Mouse (Mus musculus): ENCODE measurements around the gene Hoxc10. TPM values are rescaled to one million over a fixed set of nuclear protein-coding genes. Genes with fewer than 3 reads are reported as not detected.

The Hoxc10 gene
- polyA plus RNA-seq, 1 experiment from 2014 or later: 0.25 TPM

- WGBS: under 1% methylated on average over 88 of the region's 88 CpGs
Observed at GRCm38 (mm10) chr15:102981379-102982288, 15.0 kb downstream of the Hoxc10 start.

GRCm38 (mm10) chr15:102983716-102984115 is 17.1 kb downstream of the Hoxc10 start:
- Histone ChIP-seq H3K9me3 (ENCODE audit: control insufficient read depth) (no peaks in the 10 kb centered on the region), H3K9ac (ENCODE audit: low read depth, low read length) (no peak overlapping the region), H3K27me3 (replicated peaks; ENCODE audit: control insufficient read depth, insufficient read depth, low read length) (peaks cover 99% of the 10 kb centered on the region), H3K27ac (ENCODE audit: low read depth, low read length) (no peak overlapping the region), H3K4me1 (replicated peaks; ENCODE audit: control insufficient read depth, insufficient read depth, low read length) (0 out of 2 replicates have a peak, but pooled peaks cover 3% of the 10 kb centered on the region), H3K4me2 (replicated peaks; ENCODE audit: low read depth) (no peak overlapping the region), H3K4me3 (ENCODE audit: low read depth, low read length) (no peak overlapping the region), H3K36me3 (ENCODE audit: control insufficient read depth, insufficient read depth) (no peaks in the 10 kb centered on the region)
- WGBS: 6% methylated on average over 12 of the region's 12 CpGs
- ATAC-seq: no peak
- no peak for TF ChIP-seq CTCF (IDR thresholded peaks at IDR 0.05; ENCODE audit: low read depth)

More at GRCm38 (mm10) chr15:102981379-102982288, 15.0 kb downstream of the Hoxc10 start:
- no peak overlapping the region for H3K27ac ChIP-seq (ENCODE audit: low read depth, low read length)
- no peak for TF ChIP-seq CTCF (IDR thresholded peaks at IDR 0.05; ENCODE audit: low read depth)
- peak overlapping the region; percentile 52 for H3K4me2 ChIP-seq (replicated peaks; ENCODE audit: low read depth)
- 0 out of 2 replicates have a peak, but pooled peaks cover 3% of the 10 kb centered on the region for H3K4me1 ChIP-seq (replicated peaks; ENCODE audit: control insufficient read depth, insufficient read depth, low read length)
- no peaks in the 10 kb centered on the region for H3K9me3 ChIP-seq (ENCODE audit: control insufficient read depth)
- no peaks in the 10 kb centered on the region for H3K36me3 ChIP-seq (ENCODE audit: control insufficient read depth, insufficient read depth)
- no peak for ATAC-seq
- peak overlapping the region; percentile 25 for H3K4me3 ChIP-seq (ENCODE audit: low read depth, low read length)
- H3K9ac ChIP-seq (ENCODE audit: low read depth, low read length): peak overlapping the region; percentile 31; the same call in 1 of the 2 replicates
- H3K27me3 ChIP-seq (replicated peaks; ENCODE audit: control insufficient read depth, insufficient read depth, low read length): peaks cover 99% of the 10 kb centered on the region

DNA sequence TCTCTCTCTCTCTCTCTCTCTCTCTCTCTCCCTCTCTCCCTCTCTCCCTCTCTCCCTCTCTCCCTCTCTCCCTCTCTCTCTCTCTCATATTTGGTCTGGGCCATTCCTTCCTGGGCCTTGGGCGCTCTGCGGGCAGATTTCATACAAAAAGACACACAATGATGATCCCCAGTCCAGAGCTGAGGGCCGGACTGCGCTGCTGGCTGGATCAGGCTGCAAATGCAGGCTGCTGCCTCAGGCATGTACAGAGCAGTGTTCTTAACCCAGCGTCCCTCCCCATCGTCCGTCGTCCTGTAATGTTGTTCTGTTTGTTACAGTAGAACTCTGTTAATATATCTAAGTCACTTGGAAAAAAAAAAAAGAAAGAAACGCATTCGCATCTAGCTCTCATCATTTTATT is 17.9 kb downstream of the Hoxc10 start:
- Histone ChIP-seq H3K9me3 (ENCODE audit: control insufficient read depth) (no peaks in the 10 kb centered on the region), H3K4me1 (replicated peaks; ENCODE audit: control insufficient read depth, insufficient read depth, low read length) (0 out of 2 replicates have a peak, but pooled peaks cover 3% of the 10 kb centered on the region), H3K9ac (ENCODE audit: low read depth, low read length) (no peak overlapping the region), H3K27ac (ENCODE audit: low read depth, low read length) (no peak overlapping the region), H3K4me3 (ENCODE audit: low read depth, low read length) (no peak overlapping the region), H3K36me3 (ENCODE audit: control insufficient read depth, insufficient read depth) (no peaks in the 10 kb centered on the region), H3K27me3 (replicated peaks; ENCODE audit: control insufficient read depth, insufficient read depth, low read length) (peaks cover 99% of the 10 kb centered on the region), H3K4me2 (replicated peaks; ENCODE audit: low read depth) (no peak overlapping the region)
- no peak for TF ChIP-seq CTCF (IDR thresholded peaks at IDR 0.05; ENCODE audit: low read depth)
- no peak for ATAC-seq
- WGBS: 7% methylated on average over 10 of the region's 10 CpGs

DNA sequence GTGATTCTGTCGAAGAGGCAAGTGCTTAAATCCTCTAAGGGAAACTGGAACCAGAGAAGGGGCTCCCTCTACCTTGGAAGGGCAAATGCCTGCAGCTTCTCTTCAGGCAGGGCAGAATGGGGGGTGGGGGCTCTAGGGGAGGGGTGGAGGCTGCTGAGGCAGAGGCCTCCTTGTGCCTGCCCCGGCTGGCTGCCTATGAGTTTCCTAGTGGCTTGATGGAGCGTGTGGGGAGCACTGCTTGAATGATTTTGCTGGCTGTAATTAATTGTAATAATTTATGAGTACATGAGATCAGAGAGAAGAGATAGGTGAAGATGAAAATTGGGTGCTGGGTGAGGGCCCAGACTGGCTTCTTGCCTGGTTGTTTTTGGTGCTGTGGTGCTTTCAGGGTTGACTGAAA is 18.3 kb downstream of the Hoxc10 start:
- no peak for ATAC-seq
- H3K9ac ChIP-seq (ENCODE audit: low read depth, low read length): no peak overlapping the region
- no peak overlapping the region for H3K4me3 ChIP-seq (ENCODE audit: low read depth, low read length)
- no peak overlapping the region for H3K4me2 ChIP-seq (replicated peaks; ENCODE audit: low read depth)
- no peaks in the 10 kb centered on the region for H3K36me3 ChIP-seq (ENCODE audit: control insufficient read depth, insufficient read depth)
- no peak for TF ChIP-seq CTCF (IDR thresholded peaks at IDR 0.05; ENCODE audit: low read depth)
- H3K27me3 ChIP-seq (replicated peaks; ENCODE audit: control insufficient read depth, insufficient read depth, low read length): peaks cover 99% of the 10 kb centered on the region
- no peaks in the 10 kb centered on the region for H3K9me3 ChIP-seq (ENCODE audit: control insufficient read depth)
- H3K27ac ChIP-seq (ENCODE audit: low read depth, low read length): no peak overlapping the region
- H3K4me1 ChIP-seq (replicated peaks; ENCODE audit: control insufficient read depth, insufficient read depth, low read length): 0 out of 2 replicates have a peak, but pooled peaks cover 3% of the 10 kb centered on the region
- 24% methylated on average over 3 of the region's 3 CpGs for WGBS

GRCm38 (mm10) chr15:102987124-102987833 is 20.7 kb downstream of the Hoxc10 start:
- no peak overlapping the region; the same call in 1 of the 2 replicates for H3K4me2 ChIP-seq (replicated peaks; ENCODE audit: low read depth)
- no peaks in the 10 kb centered on the region for H3K36me3 ChIP-seq (ENCODE audit: control insufficient read depth, insufficient read depth)
- WGBS: 6% methylated on average over 21 of the region's 21 CpGs
- H3K4me1 ChIP-seq (replicated peaks; ENCODE audit: control insufficient read depth, insufficient read depth, low read length): no peaks in the 10 kb centered on the region
- no peak overlapping the region for H3K4me3 ChIP-seq (ENCODE audit: low read depth, low read length)
- peak; percentile 91 for TF ChIP-seq CTCF (IDR thresholded peaks at IDR 0.05; ENCODE audit: low read depth)
- H3K27me3 ChIP-seq (replicated peaks; ENCODE audit: control insufficient read depth, insufficient read depth, low read length): peaks cover 97% of the 10 kb centered on the region
- no peak overlapping the region for H3K27ac ChIP-seq (ENCODE audit: low read depth, low read length)
- H3K9me3 ChIP-seq (ENCODE audit: control insufficient read depth): no peaks in the 10 kb centered on the region
- no peak overlapping the region for H3K9ac ChIP-seq (ENCODE audit: low read depth, low read length)
- peak; percentile 22; the same call in 1 of the 2 replicates for ATAC-seq

GRCm38 (mm10) chr15:102988078-102988477 is 21.5 kb downstream of the Hoxc10 start:
- Histone ChIP-seq H3K4me3 (ENCODE audit: low read depth, low read length) (no peak overlapping the region), H3K27ac (ENCODE audit: low read depth, low read length) (no peak overlapping the region), H3K9me3 (ENCODE audit: control insufficient read depth) (no peaks in the 10 kb centered on the region), H3K4me2 (replicated peaks; ENCODE audit: low read depth) (no peak overlapping the region), H3K4me1 (replicated peaks; ENCODE audit: control insufficient read depth, insufficient read depth, low read length) (no peaks in the 10 kb centered on the region), H3K27me3 (replicated peaks; ENCODE audit: control insufficient read depth, insufficient read depth, low read length) (peaks cover 97% of the 10 kb centered on the region), H3K36me3 (ENCODE audit: control insufficient read depth, insufficient read depth) (no peaks in the 10 kb centered on the region), H3K9ac (ENCODE audit: low read depth, low read length) (no peak overlapping the region)
- TF ChIP-seq CTCF (IDR thresholded peaks at IDR 0.05; ENCODE audit: low read depth): no peak
- WGBS: 40% methylated on average over 5 of the region's 5 CpGs
- no peak for ATAC-seq

Measured in intestine, postnatal 0 days (tissue).